Mouse (Mus musculus): ENCODE results near the gene Gss.
"Not testable (repeated sequence)": the region's sequence is repeated elsewhere in the genome, so short reads cannot be mapped to it uniquely, and the experiment has no call there.

Gss gene

DNA sequence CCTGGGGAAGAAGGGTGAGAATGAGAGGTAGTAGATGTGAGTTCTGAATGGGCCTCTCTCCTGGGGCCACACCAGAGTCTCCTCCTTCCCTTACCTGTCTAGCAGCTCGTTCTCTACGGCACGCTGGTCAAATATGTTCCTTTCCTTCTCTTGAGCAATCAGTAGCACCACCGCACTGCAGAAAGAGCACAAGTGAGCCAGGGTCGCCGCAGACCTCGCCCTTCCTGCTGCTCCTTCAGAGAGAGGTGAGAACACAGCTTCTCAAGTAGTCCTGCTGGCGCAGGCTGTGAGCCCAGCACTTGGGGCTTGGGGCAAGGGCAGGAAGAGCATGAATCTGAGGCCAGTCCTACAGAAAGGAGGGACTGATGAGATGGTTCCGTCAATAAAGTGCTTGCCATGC is 19.6 kb downstream of the Gss start:
- no peak for DNase-seq

DNA sequence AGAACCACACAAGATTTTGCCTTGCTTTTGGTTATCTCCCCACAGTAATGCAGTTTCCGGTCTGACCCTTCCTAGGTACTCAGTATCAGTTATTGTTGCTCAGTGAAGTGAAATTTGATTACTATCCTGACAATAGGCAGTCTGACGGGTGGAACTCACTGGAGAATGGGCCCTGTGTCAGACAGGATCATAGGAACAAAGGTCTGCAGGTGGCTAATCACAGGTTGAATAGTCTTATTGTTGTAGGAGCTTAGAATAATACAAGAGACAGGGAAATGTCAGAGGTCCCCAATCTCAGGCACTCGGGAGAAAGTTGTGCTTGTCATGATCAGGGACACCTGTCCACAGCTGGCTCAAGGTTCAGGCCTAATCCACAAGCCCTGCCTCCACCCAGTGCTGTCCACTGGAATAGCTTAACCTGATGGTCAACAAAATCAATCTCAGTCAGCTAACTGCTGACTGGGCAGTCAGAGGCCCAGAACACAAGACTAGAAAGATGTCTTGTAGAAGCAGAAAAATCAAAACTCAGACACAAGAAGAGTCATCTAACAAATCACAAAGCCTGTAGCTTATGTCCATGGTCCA is 23.3 kb downstream of the Gss start:
- no peak for DNase-seq

GRCm38 (mm10) chr2:155567751-155568150 is 24.9 kb downstream of the Gss start:
- no peak for DNase-seq

DNA sequence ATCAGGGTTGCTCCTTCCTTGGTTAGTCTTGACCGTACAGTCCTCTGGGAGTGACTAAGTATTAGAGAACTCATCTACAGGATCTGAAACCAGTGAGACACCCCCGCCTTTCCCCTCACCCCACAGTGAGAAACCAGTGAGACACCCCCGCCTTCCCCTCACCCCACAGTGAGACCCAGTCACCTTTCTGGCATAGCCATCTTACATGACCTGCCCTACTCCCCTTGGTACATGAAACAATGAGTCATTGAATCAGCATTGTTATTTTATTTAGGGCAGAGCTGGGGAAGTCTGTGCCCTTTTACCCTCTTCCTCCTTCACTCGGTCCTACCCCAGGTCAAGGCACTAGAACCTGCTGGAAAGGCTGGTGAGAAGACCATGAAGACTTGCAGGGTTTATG is 29.7 kb downstream of the Gss start:
- no peak for DNase-seq

GRCm38 (mm10) chr2:155562209-155562608 is 30.4 kb downstream of the Gss start:
- no peak for DNase-seq

GRCm38 (mm10) chr2:155554426-155554985 is 38.1 kb downstream of the Gss start:
- DNase-seq, result no peak

DNA sequence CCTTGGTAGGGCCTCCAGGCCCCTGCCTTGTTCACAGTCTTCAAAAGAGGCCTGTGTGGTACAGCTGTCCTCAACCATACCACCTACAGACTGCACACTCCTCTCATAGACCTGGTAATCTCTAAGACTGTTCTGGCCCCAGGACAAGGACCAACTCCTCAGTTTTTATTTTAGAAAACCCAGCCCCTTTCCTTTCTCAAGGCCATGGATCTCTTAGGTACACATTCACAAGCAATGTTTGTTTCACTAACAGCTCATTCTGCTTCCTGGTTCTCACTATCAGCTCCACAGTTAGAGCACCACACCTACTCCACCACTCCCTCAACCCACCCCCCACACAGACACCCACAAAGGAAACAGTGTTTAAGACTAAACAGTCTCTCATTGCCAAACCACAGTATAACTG is 39.7 kb downstream of the Gss start:
- no peak for DNase-seq

- no peak for DNase-seq
Observed at GRCm38 (mm10) chr2:155552336-155552735, 40.3 kb downstream of the Gss start.

- no peak for DNase-seq
Observed at GRCm38 (mm10) chr2:155546955-155547354, 45.7 kb downstream of the Gss start.

DNA sequence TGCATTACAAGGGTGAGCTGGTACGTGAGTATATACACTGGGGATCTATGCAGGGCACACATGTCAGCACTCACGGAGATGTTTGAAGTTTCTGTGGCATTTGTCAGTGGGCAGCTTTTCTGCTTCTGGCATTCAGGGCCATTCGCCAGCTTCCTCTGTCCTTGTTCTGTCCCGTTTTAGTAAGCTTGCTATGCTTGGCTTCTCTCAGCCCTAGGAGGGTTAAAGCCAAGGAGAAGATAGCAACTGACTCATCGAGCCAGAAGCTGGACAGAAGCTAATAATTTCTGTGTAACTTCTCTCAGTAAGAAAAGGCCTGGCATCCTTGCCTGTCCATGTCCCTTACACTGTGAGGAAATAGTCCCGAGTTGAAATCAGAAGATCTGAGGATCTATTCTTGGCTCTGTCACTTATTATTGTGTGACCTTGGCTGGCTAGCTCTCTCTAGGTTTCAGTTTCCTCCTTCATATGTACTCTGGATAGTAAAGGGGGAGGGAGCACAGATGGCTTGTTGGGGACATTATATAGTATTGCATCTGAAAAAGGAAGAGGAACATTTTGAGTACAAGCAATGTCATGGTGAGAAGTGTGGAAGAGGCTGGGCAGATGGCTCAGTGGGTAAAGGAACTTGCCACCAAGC is 51.7 kb downstream of the Gss start:
- DNase-seq, result peak; percentile 34 to 62

DNA sequence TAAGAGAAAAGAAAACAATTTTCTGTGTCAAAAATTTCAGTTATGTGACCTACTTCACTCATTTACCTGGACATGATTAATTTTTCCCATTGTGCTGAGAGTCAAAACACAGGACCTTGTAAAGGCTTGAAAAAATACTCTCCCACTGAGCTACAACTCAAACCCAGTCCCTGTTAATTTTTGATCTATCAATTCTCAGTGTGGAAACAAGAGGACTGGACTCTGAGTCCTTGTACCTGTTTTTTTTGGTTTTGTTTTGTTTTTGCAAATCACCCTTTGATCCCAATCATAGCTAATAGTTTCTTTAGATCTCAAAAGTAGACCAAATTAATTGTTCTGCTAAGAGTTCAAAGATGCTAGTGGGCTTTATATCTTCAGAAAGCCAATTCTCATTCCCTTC is 52.9 kb downstream of the Gss start:
- peak in 1 of 2 experiments; percentile 48 for DNase-seq

GRCm38 (mm10) chr2:155538463-155539057 is 54.0 kb downstream of the Gss start:
- DNase-seq, result not testable (repeated sequence)

GRCm38 (mm10) chr2:155537761-155538462 is 54.7 kb downstream of the Gss start:
- DNase-seq, result no peak

DNA sequence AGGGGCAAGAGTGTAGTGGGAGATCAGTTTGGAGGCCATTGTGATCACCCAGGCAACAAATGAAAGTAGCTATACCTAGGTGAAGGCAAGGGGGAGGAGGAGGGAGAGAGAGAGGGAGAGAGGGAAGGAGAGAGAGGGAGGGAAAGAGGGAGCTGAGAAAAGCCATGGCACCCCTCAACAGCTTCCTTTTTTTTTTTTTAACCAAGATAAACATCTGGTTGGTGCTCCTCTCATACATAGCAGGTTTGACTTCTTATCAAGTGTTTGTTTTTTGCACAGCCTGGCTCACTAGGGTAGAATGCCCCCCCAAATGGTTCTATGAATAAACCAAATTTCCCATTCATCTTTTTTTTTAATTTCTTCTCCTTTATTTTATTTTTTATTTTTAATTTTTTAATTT is 56.3 kb downstream of the Gss start:
- DNase-seq, result no peak

GRCm38 (mm10) chr2:155527367-155527766 is 65.2 kb downstream of the Gss start:
- no peak for DNase-seq

DNA sequence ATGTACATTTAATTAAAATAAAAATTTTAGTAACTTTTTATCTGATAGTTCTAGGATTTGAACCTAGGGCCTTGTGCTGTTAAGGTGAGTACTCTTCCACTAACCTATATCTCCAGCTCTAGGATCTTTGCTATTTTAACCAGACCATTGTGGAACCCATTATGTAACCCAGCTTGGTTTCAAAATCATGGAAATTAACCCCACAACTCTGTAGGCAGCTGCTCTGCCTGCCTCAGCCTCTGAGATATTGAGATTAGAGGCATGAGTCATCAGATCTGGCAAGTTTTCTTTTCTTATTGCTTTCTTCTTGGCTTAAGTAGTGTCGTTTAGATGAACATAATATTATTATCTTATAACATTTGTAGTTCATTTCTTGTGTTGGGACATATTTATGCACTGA is 68.2 kb downstream of the Gss start:
- DNase-seq, result no peak

DNA sequence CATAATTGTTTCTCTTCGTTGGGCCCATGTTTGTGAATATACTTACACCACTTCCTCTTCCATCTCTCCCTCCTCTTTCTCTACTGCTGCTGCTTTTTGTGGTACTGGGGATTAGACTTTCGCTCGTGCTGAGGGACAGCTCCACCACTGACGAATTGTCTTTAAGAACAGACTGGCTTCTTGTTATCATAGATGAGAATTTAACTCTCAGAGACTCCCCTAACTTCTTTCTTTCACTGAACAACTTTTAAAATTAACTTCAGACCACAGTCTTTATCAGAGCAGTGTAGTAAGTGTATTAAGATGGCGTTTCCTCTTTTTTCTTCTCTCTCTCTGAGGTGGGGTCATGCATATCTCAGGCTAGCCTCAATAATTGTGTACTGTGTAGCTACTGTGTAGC is 68.9 kb downstream of the Gss start:
- no peak for DNase-seq

DNA sequence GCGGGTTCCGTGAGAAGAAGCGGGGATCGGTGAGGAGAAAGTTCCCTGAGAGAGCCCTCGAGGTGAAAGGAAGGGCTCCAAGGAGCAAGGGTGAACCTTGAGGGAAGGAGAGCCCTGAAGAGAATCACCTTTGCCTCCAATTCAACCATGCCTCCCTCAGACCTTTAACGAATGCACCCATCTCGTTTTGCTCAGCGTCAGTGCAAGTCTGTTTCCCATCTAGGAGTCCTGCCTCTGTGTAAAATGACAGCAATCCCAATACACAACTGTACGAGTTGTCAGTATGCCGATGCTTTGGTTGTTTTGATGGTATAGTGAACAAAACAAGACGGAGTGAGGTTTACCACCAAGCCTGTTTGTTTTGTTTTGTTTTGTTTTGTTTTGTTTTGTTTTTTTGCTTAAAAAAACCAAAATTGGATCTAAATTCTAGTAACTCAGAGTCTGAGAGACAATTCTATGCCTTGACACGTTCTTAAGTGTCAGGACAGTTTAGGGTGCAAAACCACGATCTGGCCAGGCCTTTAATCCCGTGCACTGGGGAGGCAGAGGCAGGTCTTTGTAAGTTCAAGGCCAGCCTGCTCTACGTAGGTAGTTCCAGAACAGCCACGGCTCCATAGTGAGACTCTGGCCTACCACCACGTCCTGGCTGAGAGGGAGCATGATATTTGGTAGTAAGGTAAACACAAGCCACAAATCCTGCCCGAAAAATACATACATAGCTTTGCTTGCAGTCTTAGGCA is 73.9 kb downstream of the Gss start:
- DNase-seq, result peak in 1 of 2 experiments; percentile 26

- peak; percentile 99 to 100 for DNase-seq
Observed at GRCm38 (mm10) chr2:155517455-155518423, 74.9 kb downstream of the Gss start, which contains the start of the genes Acss2 and Ggt7. Acss2 (plus strand) TSS chr2:155517948. Ggt7 (minus strand) TSS chr2:155518237.

DNA sequence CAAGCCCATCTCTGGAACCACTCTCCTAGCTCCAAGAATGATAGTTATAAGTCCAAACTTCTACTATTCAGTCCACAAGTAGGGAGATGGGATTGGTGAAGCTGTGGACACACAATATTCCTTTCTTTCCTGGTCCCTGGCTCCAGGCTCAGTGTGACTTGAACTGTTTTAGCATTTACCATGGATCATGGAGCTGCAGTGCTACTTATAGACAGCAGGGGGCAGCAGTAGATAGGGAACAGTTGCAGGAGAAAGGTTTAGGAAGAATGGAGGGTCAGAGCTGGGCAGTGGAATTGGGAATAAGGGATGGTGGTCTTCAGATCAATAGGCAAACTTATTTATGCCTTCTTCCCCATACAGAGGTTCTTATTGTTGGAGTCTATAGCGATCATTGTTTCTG is 76.7 kb downstream of the Gss start:
- DNase-seq, result peak; percentile 60 to 72

DNA sequence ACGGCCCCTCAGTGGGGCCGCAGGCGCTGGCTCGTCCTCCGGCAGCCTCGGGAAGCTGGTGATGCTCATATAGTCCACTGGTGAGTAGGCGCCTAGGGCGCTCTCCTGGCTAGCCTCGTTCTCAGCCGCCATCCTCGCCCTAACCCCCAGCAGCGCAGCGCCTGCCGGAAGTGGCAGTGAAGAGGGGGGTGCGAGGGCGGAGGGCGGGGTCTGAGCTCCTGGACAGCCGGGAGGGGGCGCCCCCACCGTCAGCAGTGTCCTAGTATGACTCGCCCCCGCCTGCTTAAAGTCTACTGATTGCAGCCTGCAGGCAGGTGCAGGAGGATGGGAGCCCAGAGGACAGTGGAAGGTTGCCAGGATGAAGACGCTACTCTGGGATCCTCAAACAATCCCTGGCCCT is 77.9 kb downstream of the Gss start:
- DNase-seq, result peak; percentile 43 to 59
